Mouse (Mus musculus): Measurements from ENCODE around the gene Lrmda.

The Lrmda gene

DNA sequence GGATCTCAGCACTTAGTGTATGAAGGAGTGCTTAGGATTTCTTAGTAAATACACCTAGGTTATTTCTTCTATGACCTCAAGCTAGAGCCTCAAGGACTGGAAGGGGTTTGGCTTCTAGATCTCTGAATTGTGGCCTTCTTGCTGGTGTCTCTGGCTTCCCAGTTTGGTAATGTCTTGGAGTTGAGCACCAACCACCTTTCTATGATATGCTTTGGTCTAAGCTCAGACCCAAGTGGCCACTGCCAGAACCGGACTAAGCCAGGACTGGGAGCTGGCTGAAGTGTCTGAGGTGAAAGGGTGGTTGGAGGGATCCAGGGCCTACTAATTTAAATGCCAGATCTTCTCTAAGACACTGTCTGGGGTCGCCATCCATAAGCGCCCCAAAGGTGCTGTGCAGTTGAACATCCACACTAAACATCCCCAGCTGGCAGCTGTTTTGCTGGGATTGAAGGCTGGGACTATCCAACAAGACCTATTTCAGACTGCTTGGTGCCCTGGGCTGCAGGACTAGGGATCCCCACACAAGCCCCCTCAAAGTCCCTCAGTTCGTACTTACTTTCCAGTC is 27.1 kb upstream of the Lrmda start:
- DNase-seq (ENCODE audit: low read depth, low spot score), result no peak

DNA sequence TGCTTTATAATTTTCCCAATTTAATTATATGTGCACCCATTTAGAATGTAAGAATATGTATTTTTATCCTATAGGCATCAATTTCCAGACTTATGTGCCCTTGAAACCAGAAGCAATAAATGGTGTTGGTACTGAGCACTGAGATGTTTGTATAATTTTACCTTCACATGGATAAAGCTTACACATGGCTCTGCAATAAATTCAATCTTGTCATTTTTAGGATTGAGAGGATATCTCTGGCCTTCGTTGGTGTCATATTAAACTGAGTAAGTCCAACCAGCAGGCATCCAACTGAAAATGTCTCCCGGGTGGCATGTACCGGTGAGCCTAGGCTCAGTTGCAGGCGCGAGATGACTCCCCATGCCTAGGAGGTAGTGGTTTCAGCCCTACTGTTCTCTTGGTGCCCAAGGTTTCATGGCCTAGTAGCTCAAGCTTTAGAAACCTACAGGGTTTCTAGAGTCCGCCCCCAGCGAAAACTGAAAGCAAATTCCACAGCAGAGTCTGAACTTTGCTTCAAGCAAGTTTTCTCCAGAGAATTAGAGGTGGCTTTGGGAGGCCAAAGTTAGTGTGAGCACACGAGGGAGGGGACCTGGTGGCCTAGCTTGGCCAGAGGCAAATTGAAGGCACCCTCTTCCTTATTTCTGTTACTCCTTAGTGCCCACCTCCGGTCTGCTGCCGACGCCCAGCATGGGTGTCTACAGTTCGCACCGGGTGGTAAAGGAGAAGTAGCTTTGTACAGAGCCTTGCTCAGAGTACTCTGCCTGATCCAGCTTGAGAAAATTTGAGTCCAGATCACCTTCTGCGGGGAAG is 26.1 kb upstream of the Lrmda start:
- no peak for DNase-seq (ENCODE audit: low read depth, low spot score)

DNA sequence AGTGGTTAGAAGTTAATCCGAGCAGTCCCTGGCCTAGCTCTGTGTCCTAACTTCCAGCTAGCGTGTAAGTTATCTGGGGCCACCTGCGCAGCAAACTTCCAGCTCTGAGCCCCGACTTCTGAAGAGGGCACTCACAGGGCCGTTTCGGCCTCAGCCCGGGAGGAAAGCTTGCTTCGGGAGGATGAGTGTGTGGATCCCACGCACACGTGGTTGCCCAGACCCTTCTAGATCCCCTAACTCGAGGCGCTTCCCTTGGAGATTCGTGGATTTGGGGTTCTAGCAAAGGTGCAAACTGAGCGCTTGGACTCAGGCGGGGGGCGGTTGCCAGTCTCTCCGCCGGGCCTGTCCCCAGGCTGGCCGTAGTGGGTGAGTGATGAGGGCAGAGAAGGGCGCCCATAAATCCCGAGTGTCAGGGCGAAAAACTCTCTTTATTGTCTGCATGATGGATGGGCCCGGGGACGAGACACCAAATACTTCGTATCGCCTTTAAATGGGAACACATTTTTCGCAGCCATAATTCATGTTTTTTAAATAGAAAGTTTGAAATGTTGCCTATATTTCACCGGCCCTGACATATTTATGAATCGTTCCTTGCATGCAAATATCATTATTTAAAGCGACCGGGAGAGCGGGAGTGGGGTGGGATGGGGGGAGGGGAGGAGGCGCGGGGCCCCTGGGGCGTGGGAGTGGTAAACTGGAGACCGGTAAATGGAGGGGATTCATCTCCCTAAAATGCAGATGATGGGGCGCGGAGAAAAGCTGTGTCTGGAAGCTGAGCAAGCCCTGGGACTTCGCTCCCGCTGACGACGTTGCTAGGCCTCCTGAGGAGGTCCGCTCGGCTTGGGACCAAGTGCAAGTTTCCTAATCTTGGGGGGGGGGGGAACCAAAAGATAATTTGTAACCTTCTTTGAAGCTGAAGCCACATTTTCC is 25.2 kb upstream of the Lrmda start:
- DNase-seq (ENCODE audit: low read depth, low spot score), result no peak

DNA sequence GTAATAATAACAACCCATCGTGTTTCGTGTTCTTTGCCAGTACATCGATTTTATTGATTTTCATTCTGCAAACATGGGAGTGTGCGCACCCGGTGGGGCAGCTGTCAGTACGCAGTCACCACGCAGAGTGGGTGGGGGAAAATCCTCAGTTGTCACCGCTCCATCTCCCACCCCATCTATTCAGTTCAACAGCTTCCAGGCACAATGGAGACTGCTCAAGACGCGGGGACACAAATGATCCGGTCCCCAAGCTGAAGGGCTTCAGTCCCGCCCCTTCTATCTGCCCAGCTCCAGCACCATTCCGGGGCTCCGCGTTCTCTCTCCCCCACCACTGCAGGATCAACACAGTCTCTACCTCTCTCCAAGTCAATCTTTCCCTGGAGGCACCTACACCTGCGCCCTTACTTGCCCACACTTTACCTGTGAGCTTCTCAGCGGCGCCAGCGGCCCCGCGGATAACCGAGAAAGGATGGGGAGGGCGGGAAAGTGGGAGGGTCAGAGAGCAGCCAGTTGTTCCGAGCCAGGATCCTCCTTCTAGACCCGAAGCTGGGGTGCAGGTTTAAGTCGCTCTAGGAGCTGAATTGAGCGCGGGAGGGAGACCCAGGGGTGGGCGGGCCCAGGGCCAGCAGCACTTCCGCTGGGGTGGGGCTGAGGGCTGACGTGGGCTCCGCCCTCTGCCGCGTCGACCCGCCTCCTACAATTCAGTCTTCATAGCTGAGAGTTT is 24.3 kb upstream of the Lrmda start:
- no peak for DNase-seq (ENCODE audit: low read depth, low spot score)

DNA sequence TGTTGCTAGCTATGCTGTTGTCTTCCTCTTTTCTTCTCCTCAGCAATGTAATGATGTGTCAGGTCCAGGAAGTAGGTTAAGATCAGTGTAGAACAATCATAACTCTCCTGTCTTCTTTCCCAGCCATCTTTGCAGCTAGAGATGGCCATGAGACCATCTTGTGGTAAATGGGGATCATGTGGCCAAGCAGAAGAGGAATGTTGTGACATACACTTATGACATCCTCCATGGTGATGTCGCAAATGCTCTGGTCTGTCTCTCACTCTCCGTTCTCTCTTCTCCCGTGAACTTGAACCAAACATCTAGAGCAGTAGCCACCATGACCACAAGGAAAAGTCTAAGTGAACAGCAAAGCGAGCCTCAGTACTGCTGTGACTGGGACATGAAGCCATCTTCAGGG is 19.9 kb upstream of the Lrmda start:
- DNase-seq (ENCODE audit: low read depth, low spot score), result no peak

DNA sequence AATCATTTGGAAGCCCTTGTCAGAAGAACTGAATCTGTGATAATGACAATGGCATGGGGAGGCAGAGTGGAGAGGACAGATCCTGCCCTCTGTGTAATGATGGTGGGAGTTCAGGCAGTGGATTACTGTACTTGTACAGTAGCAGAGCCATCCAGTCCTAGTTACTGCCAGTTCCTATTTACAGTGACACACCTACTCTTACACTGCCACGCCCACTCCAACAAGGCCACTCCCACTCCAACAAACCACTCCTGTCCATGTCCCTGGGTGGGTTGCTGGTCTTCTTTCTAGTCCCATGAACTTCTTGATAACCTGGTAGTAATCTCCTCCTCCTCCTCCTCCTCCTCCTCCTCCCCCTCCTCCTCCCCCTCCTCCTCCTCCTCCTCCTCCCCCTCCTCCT is 16.3 kb upstream of the Lrmda start:
- no peak for DNase-seq (ENCODE audit: low read depth, low spot score)

DNA sequence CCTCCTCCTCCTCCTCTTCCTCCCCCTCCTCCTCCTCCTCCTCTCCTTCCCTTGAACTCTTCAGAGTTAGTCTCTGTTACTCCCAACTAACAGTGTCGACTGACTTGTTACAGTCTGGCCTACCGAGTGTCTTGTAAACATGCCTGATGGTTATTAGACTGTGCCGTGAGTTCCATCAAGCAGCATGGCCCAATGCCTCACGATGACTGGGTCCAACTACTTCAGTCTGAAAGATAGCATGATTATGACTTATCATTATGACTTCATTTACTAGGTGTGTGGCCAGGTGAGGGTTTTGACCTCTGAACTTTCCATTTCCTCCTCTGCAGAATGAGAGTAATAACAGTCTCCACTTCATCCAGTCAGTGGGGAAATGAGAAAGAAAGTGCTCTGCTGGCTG is 15.9 kb upstream of the Lrmda start:
- DNase-seq (ENCODE audit: low read depth, low spot score), result no peak

DNA sequence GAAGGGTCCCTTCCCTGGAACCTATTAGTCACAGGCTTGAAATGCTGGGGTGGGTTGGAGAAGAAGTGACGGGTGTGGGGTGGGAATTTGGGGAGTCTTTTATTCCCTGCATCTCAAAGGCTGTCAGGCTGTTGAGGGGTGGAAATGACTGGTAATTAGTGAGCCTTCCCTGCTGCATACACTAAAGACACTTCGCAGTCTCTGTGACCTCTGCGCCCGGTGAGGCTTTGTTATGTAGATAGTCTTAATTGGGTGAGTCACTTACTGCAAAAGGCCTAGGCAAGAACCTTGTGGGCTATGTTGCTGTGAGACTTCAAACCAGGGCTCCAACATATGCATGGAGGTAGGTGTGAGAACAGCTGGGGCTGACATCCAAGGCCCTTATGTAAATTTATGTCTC is 14.6 kb upstream of the Lrmda start:
- no peak for DNase-seq (ENCODE audit: low read depth, low spot score)

DNA sequence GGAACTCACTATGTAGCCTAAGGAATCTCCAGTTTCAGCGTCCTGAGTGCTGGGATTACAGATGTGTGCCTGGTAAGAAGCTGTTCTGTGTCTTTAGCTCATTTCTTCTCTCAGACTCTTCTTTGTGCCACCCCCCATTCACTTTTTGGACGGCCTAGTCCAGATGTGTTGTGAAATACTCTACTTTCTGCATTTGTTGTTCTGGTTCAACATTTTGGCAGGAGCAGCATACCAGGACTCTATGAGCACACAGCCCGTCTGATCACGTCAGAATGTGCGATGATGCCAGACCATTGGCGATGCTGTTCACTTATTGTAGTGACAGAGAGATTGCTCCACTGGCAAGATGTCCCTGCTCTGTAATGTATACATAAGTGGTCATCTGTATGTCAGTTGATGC is 12.5 kb upstream of the Lrmda start:
- DNase-seq (ENCODE audit: low read depth, low spot score), result no peak

DNA sequence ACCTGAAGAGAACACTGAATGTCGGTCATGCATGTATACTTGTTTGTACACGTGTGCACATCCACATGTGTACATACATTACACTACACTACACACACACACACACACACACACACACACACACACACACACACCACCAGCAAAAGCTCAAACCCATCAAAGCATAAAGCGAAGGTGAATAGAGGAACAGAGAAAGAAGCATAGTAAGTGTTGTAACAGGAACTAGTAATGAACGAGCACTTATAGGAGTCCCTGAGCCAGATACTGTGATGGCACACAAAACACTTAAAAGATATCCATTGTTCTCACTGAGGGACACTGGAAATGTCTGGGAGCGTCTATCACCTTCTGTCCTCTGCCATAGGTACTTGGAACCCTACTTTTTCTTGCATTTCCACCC is 5.2 kb upstream of the Lrmda start:
- DNase-seq (ENCODE audit: low read depth, low spot score), result no peak

DNA sequence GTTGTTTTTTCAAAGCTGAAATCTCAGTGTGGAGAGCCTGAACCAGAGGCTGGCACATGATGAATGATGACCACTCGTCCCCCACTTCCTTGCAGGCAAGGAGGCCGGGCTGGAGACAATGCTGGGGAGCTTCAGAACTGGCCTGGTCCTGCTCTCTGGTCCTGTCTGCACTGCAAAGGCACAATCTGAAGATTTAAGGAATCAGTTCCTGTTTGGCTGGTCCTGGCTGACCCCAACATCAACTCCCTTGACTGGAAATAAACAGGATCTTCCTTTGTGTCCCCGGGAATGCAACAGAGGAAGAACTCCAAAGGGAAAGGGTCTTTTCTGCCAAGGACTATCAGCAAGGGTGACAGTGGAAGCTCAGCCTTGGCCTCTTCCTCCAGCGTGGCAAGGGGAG is 4.7 kb upstream of the Lrmda start:
- DNase-seq (ENCODE audit: low read depth, low spot score), result no peak

DNA sequence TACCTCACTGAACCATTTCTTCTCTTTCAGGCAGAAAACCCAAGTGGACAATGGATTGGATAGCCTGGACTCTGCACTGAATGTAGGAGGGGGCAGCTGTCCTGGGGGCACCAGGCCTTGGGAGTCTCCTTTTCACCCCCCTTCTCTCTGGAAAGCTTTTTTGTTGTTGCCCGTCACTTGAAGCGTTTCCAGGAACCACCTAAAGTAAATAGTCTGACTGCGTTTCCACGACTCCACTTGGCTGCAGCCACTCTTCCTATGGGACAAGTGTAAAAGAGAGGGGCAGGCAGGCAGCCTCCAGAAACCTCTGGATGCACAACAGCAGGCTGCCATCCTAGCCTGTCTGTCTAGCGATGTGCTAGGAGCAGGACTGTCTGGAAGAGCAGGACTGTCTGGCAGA is 2.5 kb upstream of the Lrmda start:
- no peak for DNase-seq (ENCODE audit: low read depth, low spot score)

DNA sequence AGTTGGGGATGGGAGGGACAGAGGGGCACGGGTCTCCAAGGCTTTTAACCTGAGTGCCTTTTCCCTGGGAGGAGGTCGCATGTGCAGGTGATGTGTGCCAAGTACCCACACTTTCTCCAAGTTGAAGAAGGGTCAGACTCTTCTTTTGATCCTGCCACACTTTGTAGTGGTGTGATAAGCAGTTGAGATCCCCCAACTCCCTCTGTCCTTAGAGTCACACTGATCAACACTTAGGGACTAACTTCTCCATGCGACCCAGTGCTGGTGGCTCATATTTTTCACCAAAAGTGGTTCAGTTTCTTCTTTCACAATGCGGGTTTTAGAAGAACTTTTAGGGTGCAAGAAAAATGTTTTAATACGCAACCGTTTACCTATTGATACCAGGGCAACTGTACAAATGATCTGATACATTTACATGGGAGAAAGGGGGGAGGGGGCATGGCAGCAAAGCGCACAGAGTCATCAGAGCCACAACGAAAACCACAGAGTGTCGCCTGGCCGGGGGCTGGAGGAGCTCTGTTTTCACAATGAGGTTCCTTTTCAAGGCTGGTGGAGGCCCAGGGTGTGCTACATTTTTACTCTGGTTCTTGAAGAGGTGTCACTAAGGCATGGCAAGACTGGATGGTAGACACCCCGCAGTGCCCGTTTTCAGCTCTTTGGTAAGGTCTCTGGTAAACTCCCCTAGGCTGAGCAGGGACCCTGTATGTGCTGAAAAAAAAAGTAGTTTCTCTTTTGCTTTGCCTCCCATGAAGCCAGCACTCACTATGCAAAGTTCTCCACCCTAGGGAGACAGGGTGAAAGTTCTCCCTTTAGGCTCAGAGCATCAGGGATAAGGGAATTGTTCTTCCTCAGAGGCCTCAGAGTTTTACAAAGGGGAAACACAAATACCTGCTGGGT is 685 bp downstream of the Lrmda start:
- DNase-seq (ENCODE audit: low read depth, low spot score), result no peak

DNA sequence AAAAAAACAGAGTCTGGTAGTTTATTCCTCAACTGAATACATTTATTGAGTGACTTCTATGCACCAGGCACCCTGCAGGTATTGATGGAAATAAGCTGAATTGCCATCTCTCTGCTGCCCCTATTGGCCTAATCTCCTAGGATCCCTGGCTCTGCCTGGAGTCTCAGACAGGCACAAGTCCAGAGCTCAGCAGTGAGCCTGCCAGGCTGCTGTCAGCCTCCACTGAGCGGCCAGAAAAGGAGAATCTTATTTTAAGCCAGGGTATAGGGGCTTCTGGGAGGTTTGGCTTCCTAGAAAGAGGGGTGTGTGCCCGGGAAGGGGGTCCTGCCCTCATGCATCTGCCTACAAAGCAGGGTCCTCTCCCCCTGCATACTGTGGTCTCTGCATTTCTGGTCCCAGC is 1.4 kb downstream of the Lrmda start:
- no peak for DNase-seq (ENCODE audit: low read depth, low spot score)

DNA sequence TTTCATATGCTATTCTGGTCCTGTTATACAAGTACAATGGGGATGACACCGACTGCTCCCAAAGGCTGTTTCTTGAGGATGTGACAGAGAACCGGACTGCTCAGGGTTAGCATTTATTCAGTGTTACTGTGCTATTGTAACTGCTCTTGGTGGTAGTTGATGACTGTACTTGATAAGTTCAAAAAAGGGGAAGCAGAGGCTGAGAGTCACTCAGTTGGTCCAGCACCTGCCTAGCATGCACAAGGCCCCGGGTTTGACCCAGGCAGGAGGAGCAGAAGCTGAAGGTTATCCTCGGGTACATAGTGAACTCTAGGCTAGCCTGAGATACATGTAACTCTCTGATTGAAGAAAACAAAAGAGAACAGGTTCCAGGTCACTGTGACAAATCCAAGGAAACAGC is 4.0 kb downstream of the Lrmda start:
- DNase-seq (ENCODE audit: low read depth, low spot score), result no peak

DNA sequence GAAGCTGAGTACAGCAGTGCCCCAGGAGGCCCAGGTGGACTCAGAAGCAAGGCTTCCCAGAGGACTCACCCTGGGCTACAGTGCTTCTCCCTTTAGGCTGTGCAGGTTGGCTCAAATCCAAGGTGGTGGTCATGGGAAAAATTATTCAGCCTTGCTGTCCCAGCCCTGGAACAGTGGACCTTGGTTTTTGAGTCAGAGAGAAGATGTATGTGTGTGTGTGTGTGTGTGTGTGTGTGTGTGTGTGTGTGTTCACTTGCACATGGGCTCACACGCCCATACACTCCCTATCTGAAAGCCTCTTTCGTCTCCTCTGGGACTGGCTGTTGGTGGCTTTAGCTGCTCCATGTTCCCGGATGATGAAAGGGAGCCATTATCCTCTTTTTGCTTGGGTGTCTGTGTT is 16.4 kb downstream of the Lrmda start:
- no peak for DNase-seq (ENCODE audit: low read depth, low spot score)

DNA sequence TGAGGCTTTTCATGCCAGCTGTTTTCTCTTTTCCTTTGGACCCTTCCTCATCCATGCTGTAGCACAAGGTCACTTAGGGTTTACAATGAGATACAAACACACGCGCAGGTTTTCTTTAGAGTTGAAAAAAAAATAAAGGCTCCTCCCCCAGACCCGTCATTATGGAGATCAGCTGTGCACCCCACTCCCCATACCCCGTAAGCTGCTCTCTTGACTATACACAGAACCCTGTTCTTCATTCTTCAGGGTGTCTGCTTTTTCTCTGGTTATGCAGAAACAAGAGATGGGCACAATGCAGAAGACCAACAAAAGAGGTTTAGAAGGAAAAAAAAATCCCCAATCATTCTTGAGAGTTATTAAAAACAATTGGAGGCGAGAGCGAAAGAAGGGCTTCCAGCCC is 16.8 kb downstream of the Lrmda start:
- DNase-seq (ENCODE audit: low read depth, low spot score), result no peak

DNA sequence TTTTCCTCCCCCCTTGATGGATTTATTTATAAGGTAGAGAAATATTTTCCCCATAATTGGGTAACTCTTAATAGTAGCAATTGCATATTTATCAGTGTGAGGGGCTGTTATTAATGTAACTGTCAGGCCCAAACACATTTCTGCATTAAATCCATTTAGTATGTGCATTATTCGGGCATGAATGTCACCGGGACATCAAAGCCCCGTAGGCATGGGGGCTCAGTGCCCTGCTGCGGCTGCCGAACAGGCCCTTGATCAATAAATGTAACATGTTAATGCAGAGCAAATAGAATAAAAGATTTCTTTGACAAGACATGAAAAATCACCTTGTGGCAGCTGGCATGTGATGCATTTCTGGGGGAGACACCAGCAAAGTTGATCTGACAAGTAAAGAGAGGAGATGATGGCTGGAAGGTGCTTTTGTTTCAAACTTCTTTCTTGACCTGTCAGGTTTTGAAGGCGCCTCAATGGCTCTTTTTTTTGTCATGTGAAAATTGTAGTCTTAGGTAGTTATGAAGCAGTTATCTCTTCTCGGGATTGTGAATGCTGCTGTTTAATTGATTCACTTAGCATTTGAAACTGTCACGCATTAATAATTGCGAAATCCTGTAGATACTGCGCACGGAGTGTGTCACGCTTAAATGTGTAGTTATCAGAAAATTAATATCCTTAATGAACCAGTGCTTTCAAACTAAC is 17.4 kb downstream of the Lrmda start:
- no peak for DNase-seq (ENCODE audit: low read depth, low spot score)

DNA sequence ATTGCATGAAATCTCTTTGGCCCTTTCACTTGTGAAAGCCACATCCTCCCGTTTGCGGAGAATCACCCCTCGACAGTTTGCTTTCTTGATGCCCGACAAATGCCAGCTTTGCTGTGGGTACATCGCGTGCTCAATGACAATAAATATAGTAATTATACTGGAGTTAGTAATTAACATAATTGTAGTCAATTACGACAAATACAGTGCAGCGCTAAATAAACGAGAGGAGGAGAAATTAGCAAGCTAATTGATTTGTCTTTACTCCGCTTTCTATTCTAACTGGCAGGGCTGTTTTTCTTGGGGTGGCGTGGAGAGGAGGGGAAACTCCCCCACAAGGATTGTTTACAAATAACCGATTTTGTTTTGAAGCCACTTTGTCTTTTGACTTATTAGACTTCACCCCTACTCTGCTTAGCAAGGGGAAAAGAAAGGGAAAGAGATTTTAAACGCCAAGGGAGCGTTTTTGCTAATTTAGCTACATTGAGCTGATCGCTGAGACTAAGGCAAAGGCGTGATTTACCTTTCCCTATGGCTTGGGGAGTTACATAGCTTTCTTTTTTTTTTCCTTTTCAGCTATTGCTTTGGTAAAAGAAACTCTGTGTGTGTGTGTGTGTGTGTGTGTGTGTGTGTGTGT is 18.1 kb downstream of the Lrmda start:
- no peak for DNase-seq (ENCODE audit: low read depth, low spot score)

DNA sequence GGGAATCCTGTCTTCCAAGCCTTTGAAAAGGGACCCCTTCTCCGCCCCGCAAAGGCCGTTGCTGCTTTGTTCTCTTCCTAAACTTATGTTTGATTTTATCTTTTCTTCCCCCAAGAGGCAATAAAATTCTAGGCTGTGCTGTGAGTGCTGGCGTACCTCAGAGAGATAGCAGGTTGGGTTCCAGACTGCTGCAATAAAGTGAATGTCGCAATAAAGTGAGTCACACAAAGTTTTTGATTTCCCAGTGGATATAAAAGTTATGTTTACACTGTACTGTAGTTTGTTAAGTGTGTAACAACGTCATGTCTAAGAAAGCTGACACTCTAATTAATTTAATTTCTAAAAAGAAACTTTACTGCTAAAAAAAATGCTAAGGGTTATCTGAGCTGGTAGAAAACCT is 22.6 kb downstream of the Lrmda start:
- no peak for DNase-seq (ENCODE audit: low read depth, low spot score)

Data from A20 (cell line).